ENCODE assay signal across 19 mouse cellular contexts in the genomic region with DNA sequence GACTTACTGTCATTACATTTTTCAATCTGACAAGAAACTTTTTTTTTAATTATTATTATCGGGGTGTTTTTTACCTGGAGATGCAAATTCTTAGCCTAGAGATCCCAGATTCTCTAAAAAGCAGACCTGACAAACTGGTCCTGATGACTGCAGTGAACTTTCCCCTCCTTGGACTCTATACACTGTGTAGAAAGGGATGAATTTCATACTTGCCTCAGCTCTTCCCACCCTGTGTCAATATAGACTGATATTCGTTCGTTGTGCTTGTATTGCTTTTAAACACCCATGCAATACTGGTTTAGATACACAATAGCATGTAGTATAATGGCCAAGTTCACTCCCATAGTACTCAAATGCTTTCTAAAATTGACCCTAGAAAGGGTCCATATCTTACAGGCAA.
"Had no signal": no experiment of that assay in that cellular context is flagged by ENCODE, and none has a peak within 500 bp of the region (broad histone marks: within the 10 kb centered on the region; RNA-seq: fewer than 3 reads in every experiment).

No protein-coding gene starts in this region.

- H3K27me3 ChIP-seq: midbrain, embryonic 12.5 days; neural tube, embryonic 13.5 days; neural tube, embryonic 15.5 days had no signal

- H3K9ac ChIP-seq: lung, embryonic 14.5 days; midbrain, embryonic 12.5 days; neural tube, embryonic 13.5 days; neural tube, embryonic 15.5 days had no signal

- DNase-seq: lung, adult 18-20 months; lung, embryonic 14.5 days; lung, postnatal 10 days; lung, postnatal 4 days; midbrain, embryonic 14.5 days; retina, postnatal 1 day; right cerebral cortex, adult 18-20 months; right cerebral cortex, postnatal 25 days; right cerebral cortex, postnatal 4 days; spleen, adult 18-20 months; thymus, adult 2 months; thymus, postnatal 25 days; thymus, postnatal 4 days had no signal

- H3K4me2 ChIP-seq: lung, embryonic 14.5 days; midbrain, embryonic 12.5 days; neural tube, embryonic 13.5 days; neural tube, embryonic 15.5 days had no signal

- H3K36me3 ChIP-seq: midbrain, embryonic 10.5 days; midbrain, embryonic 12.5 days; neural tube, embryonic 13.5 days; neural tube, embryonic 15.5 days had no signal

- H3K9me3 ChIP-seq: midbrain, embryonic 10.5 days; midbrain, embryonic 12.5 days; neural tube, embryonic 13.5 days; neural tube, embryonic 15.5 days had no signal

- ATAC-seq: midbrain, embryonic 16.5 days had no signal

- H3K4me3 ChIP-seq: midbrain, embryonic 10.5 days; midbrain, embryonic 12.5 days; myocyte; neural tube, embryonic 13.5 days; neural tube, embryonic 15.5 days had no signal

- H3K4me1 ChIP-seq: midbrain, embryonic 10.5 days; midbrain, embryonic 12.5 days; neural tube, embryonic 13.5 days; neural tube, embryonic 15.5 days had no signal

- H3K27ac ChIP-seq: midbrain, embryonic 10.5 days; midbrain, embryonic 12.5 days; neural tube, embryonic 13.5 days; neural tube, embryonic 15.5 days had no signal
